Mouse (Mus musculus) kidney, adult 8-10 months (tissue): ENCODE results near the gene Atg2b.

ENCODE experiments used
- DNase-seq, 2 experiments: peaks; one replicate each; pipeline ENCODE4 v3.0.0; 2022

The Atg2b gene

DNA sequence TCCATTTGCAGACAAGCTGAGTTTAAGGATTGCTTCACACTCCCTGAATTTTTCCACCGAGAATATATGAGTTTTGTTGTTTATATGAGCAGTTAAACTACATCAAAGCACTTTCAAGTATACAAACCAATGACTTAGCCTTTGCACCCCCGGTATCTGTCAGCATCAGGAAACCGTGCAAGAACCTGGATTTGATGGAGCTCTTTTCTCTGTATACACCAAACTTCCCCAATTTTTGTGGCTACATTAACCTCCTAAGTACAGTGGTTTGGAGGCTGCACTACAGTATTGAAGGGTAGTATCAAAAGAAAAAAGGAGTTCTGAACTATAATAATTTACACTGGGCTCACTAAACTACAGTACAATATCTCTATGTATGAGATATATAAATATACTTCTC is 6.2 kb downstream of the Atg2b start:
- no peak for DNase-seq

DNA sequence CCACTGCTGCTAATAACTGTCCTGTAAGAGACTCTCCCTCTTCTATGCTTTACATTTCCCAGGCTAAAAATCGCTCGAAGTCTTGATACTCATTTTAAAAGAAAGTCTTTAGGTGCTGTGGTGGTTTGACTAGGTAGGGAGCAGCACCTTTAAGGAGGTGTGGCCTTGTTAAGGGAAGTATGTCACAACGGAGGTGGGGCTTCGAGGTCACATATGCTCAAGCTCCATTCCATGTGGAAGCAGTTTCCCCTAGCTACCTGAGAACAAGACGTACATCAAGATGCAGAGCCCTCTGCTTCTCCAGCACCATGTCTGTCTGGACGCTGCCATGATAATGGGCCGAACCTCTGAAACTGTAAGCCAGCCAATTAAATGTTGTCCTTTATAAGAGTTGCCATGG is 6.8 kb downstream of the Atg2b start:
- no peak for DNase-seq

DNA sequence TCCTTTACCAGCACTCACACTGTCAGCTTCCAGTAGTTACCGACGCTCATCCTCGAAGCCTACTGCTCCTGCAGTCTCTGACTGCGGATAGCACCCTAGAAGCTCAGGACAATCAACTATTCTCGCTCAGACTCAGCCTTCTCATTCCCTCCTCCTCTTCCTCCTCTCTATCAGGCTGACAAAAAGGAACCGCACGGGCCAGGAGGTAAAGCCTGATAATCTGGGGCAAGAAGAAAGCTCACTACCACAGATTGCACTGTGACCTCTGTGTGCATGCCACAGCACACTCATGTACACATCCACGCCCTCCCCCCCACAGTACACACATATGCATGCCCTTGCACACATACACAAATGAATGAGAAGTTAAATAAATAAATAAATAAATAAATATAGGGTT is 8.7 kb downstream of the Atg2b start:
- no peak for DNase-seq

DNA sequence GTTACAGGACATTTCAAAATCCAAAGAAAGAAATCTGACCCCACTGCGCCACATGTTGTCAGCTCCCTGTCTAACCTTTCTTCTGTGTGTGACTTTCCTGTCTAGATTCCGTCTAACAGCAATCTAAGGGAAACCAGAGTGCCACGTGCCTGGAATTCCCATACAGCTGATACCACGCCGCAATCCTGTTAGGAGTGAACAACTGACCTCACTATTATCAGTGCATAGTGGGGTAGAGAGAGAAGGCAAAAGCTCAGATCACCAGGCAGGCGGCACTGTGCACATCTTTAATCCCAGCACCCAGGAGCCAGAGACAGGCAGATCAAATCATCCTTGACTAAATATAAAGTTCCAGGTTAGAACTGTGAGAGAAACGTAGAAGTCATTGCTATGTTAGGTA is 29.2 kb downstream of the Atg2b start:
- DNase-seq = no peak

DNA sequence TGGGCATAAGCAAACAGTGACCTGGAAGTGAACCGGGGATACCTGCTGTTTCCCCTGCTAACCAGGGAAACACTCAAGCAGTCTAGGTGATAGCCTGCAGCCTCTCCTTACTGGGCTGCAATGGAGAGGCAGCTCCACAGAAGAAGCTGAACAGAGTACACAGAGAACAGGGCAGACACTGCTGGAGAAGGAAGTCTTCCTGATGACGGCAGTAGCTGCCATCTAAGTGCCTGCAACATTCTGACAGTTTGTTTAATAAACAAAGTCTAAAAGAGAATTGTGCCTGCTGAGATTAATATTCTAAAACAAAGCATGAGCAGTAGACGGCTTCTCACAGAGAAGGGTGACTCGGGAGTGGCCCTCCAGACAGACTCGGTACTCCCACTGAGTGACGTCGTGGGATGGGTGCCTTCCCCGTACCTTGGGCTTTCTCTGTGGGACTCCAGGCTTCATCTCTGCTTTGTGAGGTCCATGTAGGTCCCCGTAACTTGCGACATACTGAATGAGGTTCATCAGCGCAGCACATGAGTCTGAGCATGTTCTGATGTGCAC is 42.2 kb downstream of the Atg2b start:
- DNase-seq = no peak

DNA sequence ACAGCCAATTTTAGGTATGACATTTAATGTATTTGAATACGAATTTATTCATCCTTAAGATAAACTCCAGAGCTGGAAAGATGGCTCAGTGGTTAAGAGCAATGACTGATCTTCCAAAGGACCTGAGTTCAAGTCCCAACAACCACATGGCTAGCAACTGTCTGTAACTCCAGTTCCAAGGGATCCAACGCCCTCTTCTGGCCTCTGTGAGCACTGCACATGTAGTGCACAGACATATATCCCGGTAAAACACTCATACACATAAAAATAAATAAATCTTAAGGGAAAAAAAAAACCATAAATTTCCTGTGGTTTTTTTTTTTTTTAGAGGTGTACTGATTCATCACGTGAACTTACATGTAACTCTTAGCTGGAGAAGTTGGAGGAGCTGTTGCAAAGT is 47.5 kb downstream of the Atg2b start:
- DNase-seq = no peak

DNA sequence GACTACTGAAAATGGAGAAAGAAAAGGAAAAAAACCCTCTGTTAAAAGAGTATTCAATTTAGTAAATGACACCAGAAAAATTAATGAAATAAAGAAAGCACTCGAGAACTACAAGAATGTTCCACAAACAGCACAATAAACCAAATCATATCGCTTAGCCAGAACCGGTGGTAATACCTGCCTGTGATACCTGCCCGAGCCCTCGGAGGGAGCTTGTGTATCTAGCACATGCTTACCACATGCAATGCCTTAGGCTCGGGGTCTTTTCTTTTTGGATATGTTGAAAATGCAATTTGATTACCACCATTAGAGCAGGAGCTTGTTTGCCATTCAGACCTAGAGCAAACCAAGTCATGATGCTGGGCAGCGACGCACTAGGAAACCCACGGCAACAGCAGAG is 48.5 kb downstream of the Atg2b start:
- DNase-seq = no peak

DNA sequence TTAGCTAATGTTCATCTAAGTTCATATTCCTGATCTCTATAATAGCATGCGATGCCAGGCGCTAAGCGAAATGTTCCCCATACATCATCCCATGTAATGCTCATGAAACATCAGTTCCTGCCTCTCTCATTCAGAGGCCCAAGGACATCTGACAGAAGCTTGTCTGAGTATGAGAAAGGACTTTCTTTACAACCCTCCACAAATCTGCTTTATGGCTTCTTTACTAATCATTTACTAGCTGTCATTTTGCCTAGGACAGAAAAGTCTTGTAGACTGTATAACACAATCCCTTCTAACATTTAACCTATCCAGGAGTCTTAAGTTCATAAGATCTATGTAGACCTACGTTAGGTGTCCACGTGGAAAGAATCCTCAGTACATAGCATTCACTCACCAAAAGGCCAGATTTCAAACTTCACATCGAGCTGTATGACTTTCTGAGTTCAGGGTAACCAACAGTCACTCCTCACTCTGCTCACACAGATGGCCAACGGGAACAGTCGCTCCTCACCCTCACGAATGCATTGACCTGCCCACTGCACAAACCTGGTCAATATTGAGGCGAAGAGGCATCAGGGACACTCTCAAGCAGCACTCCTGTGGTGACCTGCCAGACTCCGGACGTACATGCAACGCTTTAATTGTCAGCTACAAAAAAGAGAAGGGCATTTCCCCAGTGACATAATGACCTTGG is 50.5 kb downstream of the Atg2b start:
- no peak for DNase-seq

DNA sequence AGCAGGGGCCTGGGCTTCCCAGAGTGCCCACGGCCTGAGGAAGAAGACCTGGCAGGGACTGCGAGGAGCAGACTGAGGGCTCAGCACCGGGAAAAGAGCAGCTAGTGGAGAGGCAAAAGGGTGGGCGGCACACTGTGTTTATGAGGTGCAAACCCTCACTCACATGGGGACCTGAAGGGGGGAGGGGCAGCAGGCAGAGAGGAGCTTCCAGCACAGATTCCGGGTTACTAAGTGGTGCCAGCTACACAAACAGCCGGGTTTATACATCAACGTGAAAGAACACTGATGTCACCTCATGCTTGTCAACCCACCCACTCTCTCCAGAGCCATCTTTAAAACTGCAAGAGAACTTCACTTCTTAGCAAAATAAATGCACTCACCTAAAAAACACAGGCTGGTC is 59.2 kb downstream of the Atg2b start:
- DNase-seq = no peak

DNA sequence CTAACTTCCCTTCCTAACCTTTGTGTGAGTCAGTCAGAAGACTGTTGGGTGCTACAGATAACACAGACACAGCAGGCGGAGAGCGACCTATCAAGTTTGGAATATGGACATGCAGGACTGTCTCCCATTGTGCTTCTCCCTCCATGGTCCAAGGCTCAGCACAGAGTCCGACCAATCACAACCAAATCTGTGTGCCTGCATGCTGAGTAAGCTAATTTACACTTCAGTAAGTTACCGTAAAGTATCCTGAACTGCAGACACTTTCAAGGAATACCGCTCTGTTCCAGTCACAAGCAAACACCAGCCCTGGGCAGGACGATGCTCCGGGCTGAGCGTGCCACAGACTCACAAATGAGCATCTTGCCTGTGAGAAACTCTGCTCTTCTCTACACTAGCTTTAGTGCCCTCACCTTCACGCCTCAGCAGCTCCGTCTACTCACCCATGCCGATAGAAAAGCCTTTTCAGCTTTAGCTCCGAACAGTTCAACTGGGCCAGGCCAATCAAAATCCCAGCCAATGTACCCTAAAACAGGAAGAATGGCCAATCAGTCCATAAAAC is 62.0 kb downstream of the Atg2b start:
- DNase-seq = no peak

DNA sequence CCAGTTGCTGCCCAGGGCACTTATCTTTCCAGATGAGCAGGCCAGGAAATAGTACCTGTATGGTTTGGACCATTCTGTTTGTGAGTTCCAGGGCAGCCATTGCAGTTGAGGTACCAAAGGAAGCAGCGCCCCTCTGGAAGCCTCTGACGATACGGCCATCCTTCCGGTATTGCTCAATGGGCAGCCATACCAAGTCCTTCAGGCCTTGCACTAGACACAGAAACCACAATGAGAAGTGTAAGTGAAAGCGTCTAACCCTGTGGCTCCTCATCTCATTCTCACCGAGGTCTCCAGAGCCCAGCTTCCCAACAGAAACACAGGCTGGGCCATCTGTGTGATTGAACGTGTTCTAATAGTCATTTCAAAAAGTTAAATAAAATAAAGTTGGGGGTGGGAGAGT is 63.0 kb downstream of the Atg2b start:
- no peak for DNase-seq

DNA sequence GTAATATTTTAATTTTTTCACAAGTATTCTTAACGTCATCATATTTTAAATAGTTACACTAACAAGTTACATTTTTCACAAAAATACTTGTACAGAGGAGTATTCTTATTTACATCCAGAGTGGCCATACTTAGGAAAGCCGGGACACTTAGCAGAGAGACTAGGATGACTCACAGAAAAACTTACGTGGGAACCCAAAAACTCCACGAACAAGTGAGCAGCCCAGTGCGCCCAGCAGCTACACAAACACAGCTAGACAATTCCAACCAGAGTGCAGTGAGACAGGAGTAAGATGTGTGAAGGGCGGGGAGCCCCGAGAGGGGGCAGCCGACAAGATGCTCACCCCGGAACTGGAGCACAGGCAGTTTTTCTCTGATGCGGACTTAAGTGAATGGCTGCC is 71.5 kb downstream of the Atg2b start:
- no peak for DNase-seq

DNA sequence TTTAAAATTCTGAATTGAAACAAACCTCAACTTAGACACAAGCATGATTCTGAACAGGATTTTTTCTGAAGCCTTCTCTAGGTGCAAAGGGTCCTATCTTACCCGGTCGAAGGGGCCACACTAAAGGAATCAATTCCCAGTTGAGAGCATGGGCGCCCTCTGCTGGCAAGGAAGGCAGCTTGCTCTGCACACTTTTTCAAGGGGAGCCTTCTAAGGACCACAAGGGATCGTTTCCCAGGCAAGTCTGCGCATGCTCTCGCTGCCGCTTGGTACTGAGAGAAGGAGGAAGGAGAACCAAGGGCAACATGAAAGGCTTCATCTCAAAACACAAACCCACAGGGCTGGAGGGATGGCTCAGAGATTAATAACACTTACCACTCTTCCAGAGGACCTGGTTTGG is 73.3 kb downstream of the Atg2b start:
- peak; percentile 9 to 33 for DNase-seq

DNA sequence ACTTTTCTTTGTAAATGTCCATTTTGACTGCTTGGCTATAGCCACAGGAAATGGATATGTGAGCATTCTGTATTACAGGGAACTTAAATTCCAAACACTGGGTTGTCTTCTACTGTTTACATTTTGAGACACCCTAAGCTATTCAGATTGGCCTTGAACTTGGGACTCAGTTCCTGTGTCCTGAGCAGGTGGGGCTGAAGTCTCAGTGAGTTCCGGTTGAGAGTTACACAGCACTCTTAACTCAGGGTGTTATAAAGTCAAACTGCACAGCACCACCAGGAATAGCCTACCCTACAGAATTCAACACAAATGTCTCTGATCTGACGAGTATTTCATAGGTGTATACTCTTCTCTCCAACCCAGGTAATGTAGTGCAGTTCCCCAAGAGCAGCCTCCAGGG is 74.0 kb downstream of the Atg2b start:
- DNase-seq = no peak

DNA sequence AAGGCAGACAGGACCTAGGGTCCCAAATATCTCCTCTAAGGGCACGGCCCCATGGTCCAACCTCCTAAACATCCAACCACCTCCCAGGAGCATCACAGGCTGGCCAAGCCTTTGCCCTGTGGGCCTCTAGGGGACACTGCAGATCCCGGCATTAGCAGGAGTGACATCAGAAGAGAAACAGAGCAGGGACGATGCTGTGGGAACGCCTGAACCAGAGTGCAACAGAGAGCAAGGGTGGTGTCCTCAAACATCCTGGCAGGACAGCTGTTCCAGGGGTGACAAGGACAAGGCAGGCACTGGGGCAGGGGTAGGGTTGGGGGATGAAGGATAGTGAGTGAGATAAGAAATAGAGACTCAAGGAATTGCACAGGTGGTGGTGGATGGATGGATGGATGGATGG is 78.1 kb downstream of the Atg2b start:
- DNase-seq = no peak

DNA sequence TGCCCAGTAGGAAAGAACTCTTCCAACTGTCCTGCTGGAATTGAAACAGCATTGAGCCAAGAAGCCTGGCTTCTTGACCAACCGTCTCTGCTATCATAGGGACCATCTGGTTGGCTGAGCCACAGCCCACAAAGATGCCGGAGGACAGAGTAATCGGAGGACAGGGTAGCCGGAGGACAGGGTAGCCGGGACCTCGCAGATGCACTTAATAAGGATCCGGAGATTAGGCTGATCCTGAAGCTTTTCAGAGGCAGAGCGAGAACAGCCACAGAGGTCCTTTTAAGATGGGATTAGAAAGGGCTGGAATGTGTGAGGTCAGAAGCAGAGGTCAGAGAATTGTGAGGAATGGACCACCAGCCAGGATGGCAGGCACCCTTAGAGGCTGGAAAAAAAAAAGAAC is 79.8 kb downstream of the Atg2b start:
- no peak for DNase-seq

DNA sequence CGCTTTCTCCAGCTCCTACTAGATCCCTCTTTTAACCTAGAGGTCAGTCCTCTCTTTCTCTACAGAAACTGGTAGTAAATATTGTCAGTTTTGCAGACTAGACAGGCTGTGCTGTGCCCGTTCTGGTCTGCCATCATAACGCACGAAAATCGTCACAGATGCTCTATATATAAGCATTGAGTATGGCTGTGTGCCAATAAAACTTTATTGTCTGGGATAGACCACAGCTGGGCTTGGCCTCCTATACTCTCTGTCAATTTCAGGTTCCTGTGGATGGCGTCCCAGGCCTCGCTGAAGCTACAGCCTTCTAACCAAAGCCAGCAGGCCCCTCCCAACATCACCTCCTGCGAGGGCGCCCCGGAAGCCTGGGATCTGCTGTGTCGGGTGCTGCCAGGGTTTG is 81.1 kb downstream of the Atg2b start:
- no peak for DNase-seq

DNA sequence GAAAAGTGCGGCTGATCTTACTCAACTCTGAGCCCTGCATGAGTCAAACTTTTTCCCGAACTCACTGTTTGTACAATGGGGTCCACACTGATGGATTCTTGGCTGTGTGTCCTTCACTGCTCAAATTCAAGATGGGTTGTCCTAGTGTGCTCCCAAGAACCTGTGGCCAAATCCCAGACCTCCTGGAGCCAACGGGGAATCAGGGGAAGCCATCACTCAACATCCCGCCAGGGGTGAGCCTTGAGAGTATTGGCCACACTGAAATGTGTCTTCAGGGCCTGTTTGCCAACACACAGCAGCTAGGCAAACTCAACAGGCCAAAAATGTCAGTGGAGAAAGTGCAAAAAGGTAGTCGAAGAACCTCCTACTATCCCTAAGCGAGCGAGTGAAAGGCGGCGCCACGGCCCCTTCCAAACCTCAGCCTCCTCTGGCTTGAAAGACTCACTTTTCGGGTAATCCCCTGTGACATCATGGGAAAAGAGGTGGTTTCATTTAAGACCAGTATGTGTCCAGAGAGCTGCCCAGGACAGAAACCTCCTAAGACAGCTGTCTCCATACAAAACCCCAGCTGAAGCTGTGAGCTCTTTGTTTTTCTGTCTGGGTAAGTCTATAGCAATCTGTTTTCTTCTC is 82.3 kb downstream of the Atg2b start, which contains the start of gene Bdkrb1:
Gene Bdkrb1, plus strand, starts transcription at position 505 of the 630 bp plus-strand sequence.
- no peak for DNase-seq

DNA sequence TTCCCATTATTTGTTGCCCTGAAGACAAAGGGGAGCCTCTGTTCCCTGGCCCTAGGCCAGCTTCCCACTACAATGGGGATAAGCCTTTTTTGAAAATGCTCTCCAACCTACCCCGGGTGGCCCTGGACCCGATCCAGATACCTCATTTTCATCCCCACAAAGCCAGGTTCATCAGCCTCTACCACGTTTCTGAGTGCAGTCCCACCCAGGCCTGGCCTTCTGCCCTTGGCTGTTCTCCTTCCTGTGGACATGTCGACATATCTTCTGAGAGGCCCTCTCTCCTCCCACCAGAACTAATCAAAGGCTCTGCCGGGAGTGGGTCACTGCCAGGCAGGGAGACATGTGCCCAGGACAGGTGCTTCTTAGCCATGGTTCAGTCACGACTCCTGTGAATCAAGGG is 83.4 kb downstream of the Atg2b start:
- DNase-seq = no peak

DNA sequence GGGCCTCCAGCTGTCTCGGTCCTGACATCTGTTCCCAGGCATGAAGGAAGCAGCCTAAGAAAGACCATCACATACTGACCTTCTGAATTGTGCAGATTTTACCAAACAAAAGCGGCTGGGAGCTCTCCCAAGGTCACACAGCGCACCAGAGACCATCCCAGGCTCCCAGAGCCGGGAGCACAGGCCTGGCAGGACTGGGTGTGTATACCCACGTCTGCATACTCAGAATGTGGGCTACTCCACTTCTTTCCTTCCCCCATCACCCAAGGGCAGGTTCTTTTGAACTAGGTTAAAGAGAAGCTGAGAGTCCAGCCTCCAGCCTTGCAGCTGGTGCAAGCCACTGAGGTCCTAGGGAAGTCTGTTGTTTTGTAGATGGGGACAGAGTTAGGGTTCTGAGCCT is 85.9 kb downstream of the Atg2b start:
- no peak for DNase-seq

DNA sequence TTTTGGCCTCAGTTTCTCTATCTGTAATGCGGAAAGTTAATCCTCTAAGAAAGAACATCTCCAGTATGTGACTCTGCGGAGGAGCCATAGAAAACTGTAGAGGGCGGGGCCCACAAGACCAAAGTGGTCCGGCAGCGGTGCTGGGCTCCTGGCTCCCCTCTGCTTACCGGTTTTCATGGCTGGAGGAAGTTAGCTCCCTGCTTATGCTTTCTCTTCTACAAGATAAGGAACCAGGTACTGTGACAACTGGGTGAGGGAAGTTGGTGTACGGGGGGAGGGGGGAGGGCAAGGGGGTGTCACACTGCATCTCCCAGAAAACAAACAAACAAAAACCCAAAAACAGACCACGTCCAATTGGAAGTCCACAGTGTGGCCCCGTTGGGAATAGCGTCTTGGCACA is 86.5 kb downstream of the Atg2b start:
- DNase-seq = no peak

DNA sequence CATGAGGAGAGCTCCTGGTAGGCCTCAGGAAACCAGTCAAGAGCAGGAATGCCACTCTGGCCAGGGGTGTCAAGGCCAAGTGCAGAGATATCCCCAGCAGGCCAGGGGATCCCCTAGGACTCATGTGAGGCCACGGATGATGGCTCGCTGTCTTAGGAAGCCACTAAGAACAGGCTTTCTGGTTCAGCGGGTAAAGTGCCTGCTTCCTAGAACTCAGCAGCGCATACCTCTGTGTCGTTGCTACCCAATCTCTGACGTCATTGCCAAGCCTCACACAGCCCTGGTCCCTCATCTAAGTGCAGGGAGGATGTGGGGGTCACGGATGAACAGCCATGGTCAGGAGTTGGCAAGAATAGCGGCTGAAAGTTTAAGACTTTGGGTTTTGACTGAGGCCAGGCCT is 87.9 kb downstream of the Atg2b start:
- no peak for DNase-seq

DNA sequence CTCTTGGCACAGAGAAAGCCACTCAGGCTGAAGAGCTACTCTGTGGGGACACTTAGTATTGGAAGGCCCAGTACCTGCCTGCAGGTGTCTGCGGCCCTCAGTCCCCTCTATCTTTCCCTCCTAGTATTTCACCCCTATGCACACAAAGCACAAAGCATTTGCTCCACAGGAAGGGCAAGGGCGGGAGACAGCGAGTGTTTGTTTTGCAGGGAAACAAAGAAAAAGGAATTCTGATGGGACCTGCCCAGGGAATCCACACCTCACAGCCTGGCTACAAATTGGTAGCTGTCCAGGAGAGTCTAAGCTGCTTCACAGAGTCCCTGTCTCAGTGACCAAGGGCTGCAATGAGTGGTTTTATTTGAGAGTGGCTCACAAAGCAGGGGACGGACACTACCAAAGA is 91.5 kb downstream of the Atg2b start:
- DNase-seq = no peak

DNA sequence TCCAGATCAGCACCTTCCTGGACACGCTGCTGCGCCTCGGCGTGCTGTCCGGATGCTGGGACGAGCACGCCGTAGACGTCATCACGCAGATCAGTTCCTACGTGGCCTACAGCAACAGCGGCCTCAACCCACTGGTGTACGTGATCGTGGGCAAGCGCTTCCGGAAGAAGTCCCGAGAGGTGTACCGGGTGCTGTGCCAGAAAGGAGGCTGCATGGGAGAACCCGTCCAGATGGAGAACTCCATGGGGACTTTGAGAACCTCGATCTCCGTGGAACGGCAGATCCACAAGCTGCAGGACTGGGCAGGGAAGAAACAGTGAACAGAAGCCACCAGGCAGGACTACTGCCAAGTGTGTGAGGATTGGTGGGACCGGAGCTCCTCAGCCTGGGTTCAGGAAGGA is 92.7 kb downstream of the Atg2b start:
- DNase-seq = no peak

DNA sequence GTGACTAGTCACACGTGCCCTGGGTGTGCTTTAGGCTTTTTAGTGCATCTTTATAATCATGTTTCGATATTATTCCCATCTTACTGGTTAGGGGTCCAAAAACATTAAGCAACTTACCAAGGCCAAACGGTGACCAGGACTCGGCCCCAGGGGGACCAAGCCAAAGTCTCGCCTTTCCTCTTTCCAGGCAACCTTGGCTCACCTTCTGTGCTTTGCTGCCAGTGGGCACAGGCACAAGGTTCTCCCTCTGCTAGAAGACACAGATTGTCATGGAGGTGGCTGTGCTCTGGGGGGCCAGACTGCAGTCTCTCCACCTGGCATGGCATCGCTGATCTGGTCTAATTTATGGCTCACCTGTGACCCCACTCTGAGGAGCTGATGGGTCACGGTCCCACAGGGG is 94.2 kb downstream of the Atg2b start:
- no peak for DNase-seq
